In the genomic region with DNA sequence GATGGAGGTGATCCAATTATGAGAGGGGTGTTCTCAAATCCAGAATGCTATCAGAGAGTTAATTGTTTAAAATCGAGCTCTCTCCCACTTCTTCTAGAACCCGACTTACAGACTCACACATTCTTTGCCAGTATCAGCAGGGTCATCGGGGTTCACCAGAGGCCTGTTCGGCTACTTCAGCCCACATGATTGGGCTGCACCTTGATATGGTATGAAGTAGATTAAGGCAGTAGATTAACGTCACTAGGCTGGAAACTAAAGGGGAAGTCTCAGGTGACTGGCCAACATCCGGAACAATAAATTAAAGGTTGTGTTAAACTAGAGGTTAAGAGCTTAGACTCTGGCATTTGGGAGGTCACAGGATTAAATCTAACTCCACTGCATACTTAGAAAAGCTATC, we compare ENCODE assay signal across 25 mouse cellular contexts. TPM values are rescaled to one million over a fixed set of nuclear protein-coding genes. Genes with fewer than 3 reads are reported as not detected.
A peak's percentile ranks its signal among the peaks of the same experiment; 100 is the strongest.
DNase-seq lines count a peak whose midpoint lies in the region; ATAC-seq lines count a peak whose summit lies in the region.
"Had no signal": no experiment of that assay in that cellular context is flagged by ENCODE, and none has a peak within 500 bp of the region (broad histone marks: within the 10 kb centered on the region; RNA-seq: fewer than 3 reads in every experiment).

No protein-coding gene starts in this region.

- no peak overlapping the region for H3K4me3 ChIP-seq in heart, embryonic 11.5 days (ENCODE audit: low read depth, low read length)
- H3K4me3 ChIP-seq in kidney, embryonic 16.5 days (ENCODE audit: low read length): no peak overlapping the region
- no peak overlapping the region for H3K4me3 ChIP-seq in midbrain, embryonic 15.5 days
- H3K4me3 ChIP-seq: forebrain, embryonic 10.5 days; forebrain, embryonic 13.5 days; heart, embryonic 12.5 days; heart, embryonic 15.5 days had no signal

- H3K27me3 ChIP-seq in heart, embryonic 11.5 days (ENCODE audit: control insufficient read depth, insufficient read depth, low read length): no peaks in the 10 kb centered on the region
- no peaks in the 10 kb centered on the region for H3K27me3 ChIP-seq in kidney, embryonic 16.5 days (ENCODE audit: insufficient read depth, low read length)
- H3K27me3 ChIP-seq in midbrain, embryonic 15.5 days (replicated peaks): no peaks in the 10 kb centered on the region; the same call in 1 of the 2 replicates
- H3K27me3 ChIP-seq: forebrain, embryonic 13.5 days; heart, embryonic 12.5 days; heart, embryonic 15.5 days had no signal

- no peak for ATAC-seq in heart, embryonic 11.5 days (replicated peaks; ENCODE audit: insufficient number of reproducible peaks, low FRiP score, low TSS enrichment)
- no peak for ATAC-seq in kidney, embryonic 16.5 days (ENCODE audit: low FRiP score, low TSS enrichment)
- 0 out of 4 replicates have a peak, but pooled peaks have one; percentile 10 to 16 for ATAC-seq in hematopoietic stem cell, adult 5-6 weeks (replicated peaks in 1 of 2; ENCODE audit: insufficient read depth in 1 of 2, low FRiP score in 2 of 2, low TSS enrichment in 1 of 2, low read depth in 1 of 2, poor library complexity in 2 of 2, severe bottlenecking in 2 of 2)
- ATAC-seq in midbrain, embryonic 15.5 days (replicated peaks): no peak
- ATAC-seq: activated CD4-positive, CD25-positive, alpha-beta regulatory T cell, adult 4 months; forebrain, embryonic 13.5 days; forebrain, embryonic 16.5 days had no signal

- no peak overlapping the region for H3K27ac ChIP-seq in heart, embryonic 11.5 days (ENCODE audit: low read depth, low read length)
- no peak overlapping the region for H3K27ac ChIP-seq in kidney, embryonic 16.5 days (ENCODE audit: low read length)
- H3K27ac ChIP-seq in midbrain, embryonic 15.5 days: no peak overlapping the region
- H3K27ac ChIP-seq: forebrain, embryonic 10.5 days; forebrain, embryonic 13.5 days; heart, embryonic 15.5 days; hindbrain, embryonic 14.5 days had no signal

- no peaks in the 10 kb centered on the region for H3K36me3 ChIP-seq in heart, embryonic 11.5 days (ENCODE audit: control insufficient read depth, insufficient read depth, low read length)
- no peaks in the 10 kb centered on the region for H3K36me3 ChIP-seq in kidney, embryonic 16.5 days (ENCODE audit: insufficient read depth, low read length)
- no peaks in the 10 kb centered on the region for H3K36me3 ChIP-seq in midbrain, embryonic 15.5 days (replicated peaks)
- H3K36me3 ChIP-seq: forebrain, embryonic 10.5 days; heart, embryonic 12.5 days; heart, embryonic 15.5 days had no signal

- no peak overlapping the region for H3K4me2 ChIP-seq in heart, embryonic 11.5 days
- H3K4me2 ChIP-seq in kidney, embryonic 16.5 days (replicated peaks; ENCODE audit: low read depth, low read length): no peak overlapping the region
- H3K4me2 ChIP-seq in midbrain, embryonic 15.5 days: no peak overlapping the region
- H3K4me2 ChIP-seq: forebrain, embryonic 13.5 days; heart, embryonic 12.5 days; heart, embryonic 15.5 days; hindbrain, embryonic 14.5 days had no signal

- no peaks in the 10 kb centered on the region for H3K9me3 ChIP-seq in heart, embryonic 11.5 days (replicated peaks; ENCODE audit: control insufficient read depth, low read length)
- H3K9me3 ChIP-seq in kidney, embryonic 16.5 days (ENCODE audit: low read length): 0 out of 2 replicates have a peak, but pooled peaks cover 4% of the 10 kb centered on the region
- no peaks in the 10 kb centered on the region for H3K9me3 ChIP-seq in midbrain, embryonic 15.5 days
- H3K9me3 ChIP-seq: forebrain, embryonic 10.5 days; forebrain, embryonic 13.5 days; heart, embryonic 12.5 days; heart, embryonic 15.5 days had no signal

- H3K9ac ChIP-seq in heart, embryonic 11.5 days (ENCODE audit: low read depth, low read length): no peak overlapping the region
- H3K9ac ChIP-seq in kidney, embryonic 16.5 days (replicated peaks; ENCODE audit: low read length): no peak overlapping the region
- H3K9ac ChIP-seq in midbrain, embryonic 15.5 days: no peak overlapping the region
- H3K9ac ChIP-seq: forebrain, embryonic 13.5 days; heart, embryonic 12.5 days; heart, embryonic 15.5 days; hindbrain, embryonic 14.5 days had no signal

- 0 out of 2 replicates have a peak, but pooled peaks cover 3% of the 10 kb centered on the region for H3K4me1 ChIP-seq in heart, embryonic 11.5 days (ENCODE audit: control insufficient read depth, insufficient read depth, low read length)
- H3K4me1 ChIP-seq in kidney, embryonic 16.5 days (ENCODE audit: insufficient read depth, low read length): peaks cover 6% of the 10 kb centered on the region; the same call in 1 of the 2 replicates
- no peaks in the 10 kb centered on the region for H3K4me1 ChIP-seq in midbrain, embryonic 15.5 days

- WGBS in heart, embryonic 11.5 days (ENCODE audit: insufficient replicate concordance): 63% methylated on average over 6 of the region's 6 CpGs
- WGBS in kidney, embryonic 16.5 days: 61% methylated on average over 6 of the region's 6 CpGs
- whole genome bisulfite sequencing in midbrain, embryonic 15.5 days: 88% methylated on average over 6 of the region's 6 CpGs

- peak; percentile 34 for DNase-seq in heart, adult 11 months
- DNase-seq in kidney, adult 9 months: peak; percentile 10
- DNase-seq in CD4-positive helper T cell, adult 2 months (ENCODE audit: low read depth, low spot score): peak; percentile 50
- DNase-seq in spleen, adult 12 weeks (ENCODE audit: low spot score): no peak
- DNase-seq: adrenal gland, adult 8-10 months; adrenal gland, postnatal 25 days; cerebellum, adult 18-20 months; cerebellum, adult 9-10 months; cerebellum, postnatal 14 days; gastrocnemius, postnatal 10 days; gastrocnemius, postnatal 36 days; heart, postnatal 10 days; heart, postnatal 36 days had no signal

RNA-seq across cellular contexts. Expression of gene Nckap5, which starts 8.4 kb away (rescaled TPM):
- polyA plus RNA-seq in heart, embryonic 11.5 days (2014; fragmentation: Nextera tagmentation; extraction: Ambion mirVana): 1.6 and 3.2 TPM in 2 replicates
- 4.1 and 4.2 TPM in 2 replicates for polyA plus RNA-seq in kidney, embryonic 16.5 days (2015; fragmentation: Nextera tagmentation; extraction: Ambion mirVana)
- not detected in 2 replicates for total RNA-seq in hematopoietic stem cell, adult 5-6 weeks (2017)
- polyA plus RNA-seq in midbrain, embryonic 15.5 days (2015; fragmentation: Nextera tagmentation; extraction: Ambion mirVana): 11.5 TPM in 2 replicates
- total RNA-seq: granulocyte monocyte progenitor cell, adult 5-6 weeks had no signal

Comparison
In these comparisons a context has a peak if more than half of its experiments do, and no peak if none do; other contexts are left out.
1. ATAC-seq: peak in hematopoietic stem cell, adult 5-6 weeks (2 of 2); none in heart, embryonic 11.5 days (single experiment), kidney, embryonic 16.5 days (single experiment) and midbrain, embryonic 15.5 days (single experiment).